Mouse (Mus musculus): ENCODE data around the gene Tubb4b. TPM values are rescaled to one million over a fixed set of nuclear protein-coding genes. Genes with fewer than 3 reads are reported as not detected.

The Tubb4b gene
- polyA plus RNA-seq, 1 experiment from 2014 or later, result 554 TPM

- Histone ChIP-seq H3K27ac (no peak overlapping the region), H3K4me2 (no peak overlapping the region), H3K9me3 (no peaks in the 10 kb centered on the region), H3K9ac (no peak overlapping the region), H3K36me3 (no peaks in the 10 kb centered on the region), H3K4me3 (no peak overlapping the region), H3K27me3 (peaks cover 12% of the 10 kb centered on the region), H3K4me1 (peaks cover 42% of the 10 kb centered on the region)
- ATAC-seq (ENCODE audit: insufficient number of reproducible peaks, low FRiP score, low TSS enrichment, low read depth), result no peak
- WGBS, result 84% methylated on average over 4 of the region's 4 CpGs
These were observed 50.7 kb downstream of the Tubb4b start for GRCm38 (mm10) chr2:25173821-25174220.

GRCm38 (mm10) chr2:25172629-25173028, 51.9 kb downstream of the Tubb4b start:
- no peak overlapping the region for H3K9ac ChIP-seq
- H3K4me3 ChIP-seq, result no peak overlapping the region
- no peak overlapping the region for H3K4me2 ChIP-seq
- peaks cover under 1% of the 10 kb centered on the region; the same call in 1 of the 2 replicates for H3K27me3 ChIP-seq
- H3K9me3 ChIP-seq, result no peaks in the 10 kb centered on the region
- H3K4me1 ChIP-seq, result peaks cover 41% of the 10 kb centered on the region
- 0 out of 2 replicates have a peak overlapping the region, but pooled peaks have one; percentile 22 for H3K27ac ChIP-seq
- H3K36me3 ChIP-seq, result no peaks in the 10 kb centered on the region
- no peak for ATAC-seq (ENCODE audit: insufficient number of reproducible peaks, low FRiP score, low TSS enrichment, low read depth)
- 59% methylated on average over 8 of the region's 8 CpGs for WGBS

Other genes starting within 250 kb of the Tubb4b start
- gene Mrpl41, start 249.6 kb downstream of the Tubb4b start, polyA plus RNA-seq (2015; fragmentation: Nextera tagmentation; extraction: Ambion mirVana), result 117 TPM in 2 replicates
- gene Pnpla7, start 248.7 kb downstream of the Tubb4b start, polyA plus RNA-seq (2015; fragmentation: Nextera tagmentation; extraction: Ambion mirVana), result 7.1 and 7.2 TPM in 2 replicates
- gene Nsmf, start 170.3 kb downstream of the Tubb4b start, polyA plus RNA-seq (2015; fragmentation: Nextera tagmentation; extraction: Ambion mirVana), result 67.5 and 68.3 TPM in 2 replicates
- gene Entpd8, start 144.4 kb downstream of the Tubb4b start, polyA plus RNA-seq (2015; fragmentation: Nextera tagmentation; extraction: Ambion mirVana), result not detected in 2 replicates
- gene Noxa1, start 129.6 kb downstream of the Tubb4b start, polyA plus RNA-seq (2015; fragmentation: Nextera tagmentation; extraction: Ambion mirVana), result 0.18 TPM in 1 of 2 replicates, not detected in the other
- 28.5 and 33.5 TPM in 2 replicates for gene Nrarp, start 43.9 kb downstream of the Tubb4b start, polyA plus RNA-seq (2015; fragmentation: Nextera tagmentation; extraction: Ambion mirVana)
- gene Tor4a, start 27.8 kb downstream of the Tubb4b start, polyA plus RNA-seq (2015; fragmentation: Nextera tagmentation; extraction: Ambion mirVana), result 8.9 and 10.0 TPM in 2 replicates
- 114 and 117 TPM in 2 replicates for gene Nelfb, start 13.2 kb downstream of the Tubb4b start, polyA plus RNA-seq (2015; fragmentation: Nextera tagmentation; extraction: Ambion mirVana)
- gene Stpg3, start 10.1 kb downstream of the Tubb4b start, polyA plus RNA-seq (2015; fragmentation: Nextera tagmentation; extraction: Ambion mirVana), result not detected in 2 replicates
- gene Fam166a, start 6.0 kb downstream of the Tubb4b start, polyA plus RNA-seq (2015; fragmentation: Nextera tagmentation; extraction: Ambion mirVana), result 0.81 TPM in 1 of 2 replicates, not detected in the other
- not detected in 2 replicates for gene Slc34a3, start 9.7 kb upstream of the Tubb4b start, polyA plus RNA-seq (2015; fragmentation: Nextera tagmentation; extraction: Ambion mirVana)
- 0.57 and 0.58 TPM in 2 replicates for gene Rnf224, start 12.1 kb upstream of the Tubb4b start, polyA plus RNA-seq (2015; fragmentation: Nextera tagmentation; extraction: Ambion mirVana)
- gene Rnf208, start 17.6 kb upstream of the Tubb4b start, polyA plus RNA-seq (2015; fragmentation: Nextera tagmentation; extraction: Ambion mirVana), result 16.9 and 17.5 TPM in 2 replicates
- 83.9 and 100 TPM in 2 replicates for gene Cysrt1, start 17.8 kb upstream of the Tubb4b start, polyA plus RNA-seq (2015; fragmentation: Nextera tagmentation; extraction: Ambion mirVana)
- 10.2 and 10.4 TPM in 2 replicates for gene AL732309.1, start 22.2 kb upstream of the Tubb4b start, polyA plus RNA-seq (2015; fragmentation: Nextera tagmentation; extraction: Ambion mirVana)
- gene Tmem203, start 30.7 kb upstream of the Tubb4b start, polyA plus RNA-seq (2015; fragmentation: Nextera tagmentation; extraction: Ambion mirVana), result 21.4 and 24.2 TPM in 2 replicates
- 8.5 and 8.6 TPM in 2 replicates for gene Tprn, start 37.9 kb upstream of the Tubb4b start, polyA plus RNA-seq (2015; fragmentation: Nextera tagmentation; extraction: Ambion mirVana)
- gene Ssna1, start 47.7 kb upstream of the Tubb4b start, polyA plus RNA-seq (2015; fragmentation: Nextera tagmentation; extraction: Ambion mirVana), result 241 and 244 TPM in 2 replicates
- 136 and 140 TPM in 2 replicates for gene Anapc2, start 47.8 kb upstream of the Tubb4b start, polyA plus RNA-seq (2015; fragmentation: Nextera tagmentation; extraction: Ambion mirVana)
- not detected in 2 replicates for gene Tmem210, start 63.4 kb upstream of the Tubb4b start, polyA plus RNA-seq (2015; fragmentation: Nextera tagmentation; extraction: Ambion mirVana)
- gene Lrrc26, start 65.2 kb upstream of the Tubb4b start, polyA plus RNA-seq (2015; fragmentation: Nextera tagmentation; extraction: Ambion mirVana), result 0.61 and 0.92 TPM in 2 replicates
- gene Grin1, start 94.5 kb upstream of the Tubb4b start, polyA plus RNA-seq (2015; fragmentation: Nextera tagmentation; extraction: Ambion mirVana), result 0.71 and 0.87 TPM in 2 replicates
- gene Man1b1, start 107.6 kb upstream of the Tubb4b start, polyA plus RNA-seq (2015; fragmentation: Nextera tagmentation; extraction: Ambion mirVana), result 47.0 and 55.8 TPM in 2 replicates
- gene Dpp7, start 131.7 kb upstream of the Tubb4b start, polyA plus RNA-seq (2015; fragmentation: Nextera tagmentation; extraction: Ambion mirVana), result 24.0 and 25.1 TPM in 2 replicates
- gene Uap1l1, start 141.0 kb upstream of the Tubb4b start, polyA plus RNA-seq (2015; fragmentation: Nextera tagmentation; extraction: Ambion mirVana), result 16.9 and 23.6 TPM in 2 replicates
- 30.5 and 31.9 TPM in 2 replicates for gene Sapcd2, start 147.6 kb upstream of the Tubb4b start, polyA plus RNA-seq (2015; fragmentation: Nextera tagmentation; extraction: Ambion mirVana)
- gene Entpd2, start 171.2 kb upstream of the Tubb4b start, polyA plus RNA-seq (2015; fragmentation: Nextera tagmentation; extraction: Ambion mirVana), result 4.2 and 11.7 TPM in 2 replicates
- gene Npdc1, start 174.6 kb upstream of the Tubb4b start, polyA plus RNA-seq (2015; fragmentation: Nextera tagmentation; extraction: Ambion mirVana), result 51.7 and 54.3 TPM in 2 replicates
- 0.18 TPM in 1 of 2 replicates, not detected in the other for gene Fut7, start 198.6 kb upstream of the Tubb4b start, polyA plus RNA-seq (2015; fragmentation: Nextera tagmentation; extraction: Ambion mirVana)
- gene Abca2, start 204.0 kb upstream of the Tubb4b start, polyA plus RNA-seq (2015; fragmentation: Nextera tagmentation; extraction: Ambion mirVana), result 4.2 and 5.9 TPM in 2 replicates
- gene Clic3, start 232.1 kb upstream of the Tubb4b start, polyA plus RNA-seq (2015; fragmentation: Nextera tagmentation; extraction: Ambion mirVana), result 99.3 and 111 TPM in 2 replicates
- 49.9 and 56.9 TPM in 2 replicates for gene Paxx, start 236.4 kb upstream of the Tubb4b start, polyA plus RNA-seq (2015; fragmentation: Nextera tagmentation; extraction: Ambion mirVana)
- 4.1 and 9.1 TPM in 2 replicates for gene Ptgds, start 245.3 kb upstream of the Tubb4b start, polyA plus RNA-seq (2015; fragmentation: Nextera tagmentation; extraction: Ambion mirVana)

Measured in limb, embryonic 15.5 days (tissue).